Mouse (Mus musculus) lung, postnatal 0 days (tissue): ENCODE data around the gene Cox4i1. TPM values are rescaled to one million over a fixed set of nuclear protein-coding genes. Genes with fewer than 3 reads are reported as not detected.
"Not testable (repeated sequence)": the region's sequence is repeated elsewhere in the genome, so short reads cannot be mapped to it uniquely, and the experiment has no call there.

Experiments
- ATAC-seq: fragments of 200-750 bp; cut with Nextera tagmentation; 2 replicates; pipeline ENCODE4 v1.8.0; 2017; ENCODE audit warnings: moderate library complexity
- DNase-seq: peaks from one replicate; pipeline ENCODE4 v3.0.0-alpha.2; 2016; ENCODE audit warnings: low spot score
- H3K27ac ChIP-seq: fragments of 300-500 bp; sonication (generic); 2 replicates; pipeline ENCODE4 v1.5.1; 2014; ENCODE audit warnings: antibody characterized with exemption, mild to moderate bottlenecking, low read length, mixed read lengths
- H3K27me3 ChIP-seq: fragments of 300-500 bp; sonication (generic); replicated peaks from 2 replicates; pipeline ENCODE4 v1.6.1; 2014; ENCODE audit warnings: low read length, mixed read lengths; ENCODE audit not compliant: insufficient read depth
- H3K36me3 ChIP-seq: fragments of 300-500 bp; sonication (generic); 2 replicates; pipeline ENCODE4 v1.6.1; 2014; ENCODE audit warnings: low read length, mixed read lengths; ENCODE audit not compliant: insufficient read depth
- H3K4me1 ChIP-seq: fragments of 300-500 bp; sonication (generic); 2 replicates; pipeline ENCODE4 v1.6.1; 2014; ENCODE audit warnings: antibody characterized with exemption, low read depth, low read length, mixed read lengths; ENCODE audit not compliant: insufficient read depth
- H3K4me2 ChIP-seq: fragments of 300-500 bp; sonication (generic); replicated peaks from 2 replicates; pipeline ENCODE4 v1.6.1; 2014; ENCODE audit warnings: low read depth, mild to moderate bottlenecking, low read length, moderate library complexity, mixed read lengths
- H3K4me3 ChIP-seq: fragments of 300-500 bp; sonication (generic); 2 replicates; pipeline ENCODE4 v1.5.1; 2014; ENCODE audit warnings: low read depth, low read length
- H3K9ac ChIP-seq: fragments of 300-500 bp; sonication (generic); replicated peaks from 2 replicates; pipeline ENCODE4 v1.6.1; 2014; ENCODE audit warnings: low read depth, mild to moderate bottlenecking
- H3K9me3 ChIP-seq: fragments of 300-500 bp; sonication (generic); 2 replicates; pipeline ENCODE4 v1.6.1; 2016; ENCODE audit warnings: low read length, mixed read lengths
- CTCF ChIP-seq: IDR thresholded peaks from 2 replicates; pipeline ENCODE4 v1.5.1; 2016; ENCODE audit warnings: antibody characterized with exemption, mild to moderate bottlenecking
- EP300 ChIP-seq: IDR thresholded peaks from 2 replicates; pipeline ENCODE4 v1.6.1; 2016; ENCODE audit warnings: antibody characterized with exemption, mild to moderate bottlenecking, control low read depth
- WGBS: fragments of 180-500 bp; shearing (Covaris S2); extraction: QIAGEN DNeasy Blood & Tissue Kit; methylation state at CpG from one replicate; pipeline ENCODE4 v1.1.7; 2014; 5-methylcytosine and 5-hydroxymethylcytosine counted together
- polyA plus RNA-seq: library from polyadenylated mRNA; unstranded; fragments of >200 nt; fragmentation: Nextera tagmentation; extraction: Ambion mirVana; gene quantifications from 2 replicates; pipeline ENCODE4 v1.2.1, GENCODE M21; 2015

Cox4i1 gene
- polyA plus RNA-seq, 1 experiment from 2014 or later, result 1,166 TPM

- Histone ChIP-seq H3K9ac (no peak overlapping the region), H3K4me2 (no peak overlapping the region), H3K4me1 (no peaks in the 10 kb centered on the region), H3K27me3 (no peaks in the 10 kb centered on the region), H3K9me3 (no peaks in the 10 kb centered on the region), H3K36me3 (peaks cover 19% of the 10 kb centered on the region; the same call in 1 of the 2 replicates), H3K4me3 (no peak overlapping the region), H3K27ac (no peak overlapping the region)
- WGBS, result 88% methylated on average over 16 of the region's 16 CpGs
- no peak for TF ChIP-seq EP300
- no peak for TF ChIP-seq CTCF
- DNase-seq, result no peak
- ATAC-seq, result no peak
Observed at GRCm38 (mm10) chr8:120672626-120673229, 4.7 kb downstream of the Cox4i1 start.

DNA sequence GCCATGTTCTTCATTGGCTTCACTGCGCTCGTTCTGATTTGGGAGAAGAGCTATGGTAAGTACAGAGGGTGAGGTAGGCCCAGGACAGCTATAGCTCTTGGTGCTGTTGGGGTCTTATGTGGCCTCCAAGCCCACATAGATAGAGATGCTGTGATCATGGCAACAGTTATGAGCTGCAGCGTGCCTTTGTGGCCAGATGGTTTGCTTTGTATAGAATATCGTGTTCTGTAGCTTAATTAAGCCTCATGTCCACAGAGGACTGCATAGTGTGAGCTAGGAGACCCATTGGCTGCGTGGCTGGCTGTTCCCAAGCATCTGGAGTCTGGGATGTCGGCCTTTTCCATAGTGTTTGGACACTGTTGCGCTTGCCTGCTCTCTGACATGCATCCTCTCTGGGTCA is 5.3 kb downstream of the Cox4i1 start:
- DNase-seq (no peak), ATAC-seq (no peak)
- Histone ChIP-seq H3K27me3 (no peaks in the 10 kb centered on the region), H3K4me2 (no peak overlapping the region), H3K9ac (no peak overlapping the region), H3K4me1 (no peaks in the 10 kb centered on the region), H3K36me3 (peaks cover 19% of the 10 kb centered on the region; the same call in 1 of the 2 replicates), H3K9me3 (no peaks in the 10 kb centered on the region), H3K27ac (no peak overlapping the region), H3K4me3 (no peak overlapping the region)
- TF ChIP-seq CTCF, result no peak
- no peak for TF ChIP-seq EP300
- WGBS, result 95% methylated on average over 7 of the region's 7 CpGs

GRCm38 (mm10) chr8:120675718-120676117 is 7.7 kb downstream of the Cox4i1 start:
- WGBS, result 71% methylated on average over 8 of the region's 8 CpGs
- H3K36me3 ChIP-seq, result peaks cover 9% of the 10 kb centered on the region; the same call in 1 of the 2 replicates

GRCm38 (mm10) chr8:120678447-120678846 is 10.4 kb downstream of the Cox4i1 start:
- H3K27me3 ChIP-seq, result no peaks in the 10 kb centered on the region
- WGBS, result 9% methylated on average over 10 of the region's 10 CpGs
- ATAC-seq, result peak; percentile 59
- DNase-seq, result peak; percentile 89
- H3K36me3 ChIP-seq, result no peaks in the 10 kb centered on the region
- no peak overlapping the region for H3K27ac ChIP-seq
- TF ChIP-seq CTCF, result peak; percentile 94
- no peak for TF ChIP-seq EP300
- H3K9ac ChIP-seq, result no peak overlapping the region
- H3K4me1 ChIP-seq, result no peaks in the 10 kb centered on the region
- no peaks in the 10 kb centered on the region for H3K9me3 ChIP-seq
- no peak overlapping the region for H3K4me3 ChIP-seq
- no peak overlapping the region for H3K4me2 ChIP-seq

More at GRCm38 (mm10) chr8:120675718-120676117, 7.7 kb downstream of the Cox4i1 start:
- H3K4me1 ChIP-seq, result no peaks in the 10 kb centered on the region
- DNase-seq (no peak), ATAC-seq (no peak)
- no peak overlapping the region for H3K4me2 ChIP-seq
- no peaks in the 10 kb centered on the region for H3K27me3 ChIP-seq
- no peaks in the 10 kb centered on the region for H3K9me3 ChIP-seq
- H3K27ac ChIP-seq, result no peak overlapping the region
- TF ChIP-seq EP300 (no peak), CTCF (peak; percentile 20)
- H3K4me3 ChIP-seq, result no peak overlapping the region
- no peak overlapping the region for H3K9ac ChIP-seq

DNA sequence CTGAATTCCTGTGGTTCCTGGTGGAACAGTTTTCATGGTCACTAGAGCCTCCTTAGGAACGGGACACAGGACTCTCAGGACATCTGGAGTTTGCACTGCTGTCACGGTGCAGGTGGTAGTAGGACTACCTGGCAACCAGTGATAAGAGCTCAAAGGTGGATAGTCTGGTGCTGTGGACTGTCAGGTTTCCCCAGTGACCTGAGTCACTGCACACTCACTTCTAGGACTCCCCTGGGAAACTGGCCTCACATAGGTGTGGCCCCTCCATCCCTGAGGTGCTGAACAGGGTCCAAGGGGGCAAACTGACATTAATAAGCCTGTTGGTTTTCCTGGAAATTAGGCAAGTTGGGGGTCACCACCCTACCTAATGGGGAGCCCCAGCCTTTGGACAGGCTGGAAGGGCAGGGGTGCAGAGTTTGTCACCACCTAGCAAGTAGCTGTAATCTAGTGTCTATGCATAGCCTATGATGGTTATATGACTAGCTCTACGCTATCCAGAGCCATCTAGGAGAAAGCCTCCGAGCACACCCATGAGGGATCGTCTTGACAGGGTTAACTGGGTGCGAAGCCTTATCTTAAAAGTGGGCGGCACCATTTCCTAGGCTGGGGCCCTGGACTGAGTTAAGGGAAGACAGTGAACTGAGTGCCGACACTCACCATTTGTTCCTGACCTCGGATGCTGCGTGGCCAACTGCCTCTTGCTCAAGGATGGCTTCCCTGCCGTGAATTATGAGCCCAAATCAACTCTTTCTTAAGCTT is 11.8 kb downstream of the Cox4i1 start:
- DNase-seq, result no peak
- 35% methylated on average over 11 of the region's 11 CpGs for WGBS
- no peak overlapping the region for H3K4me3 ChIP-seq
- ATAC-seq, result no peak
- H3K4me2 ChIP-seq, result no peak overlapping the region
- H3K9me3 ChIP-seq, result no peaks in the 10 kb centered on the region
- TF ChIP-seq CTCF (no peak), EP300 (no peak)
- H3K9ac ChIP-seq, result no peak overlapping the region
- no peak overlapping the region for H3K27ac ChIP-seq
- H3K4me1 ChIP-seq, result 0 out of 2 replicates have a peak, but pooled peaks cover 2% of the 10 kb centered on the region
- H3K27me3 ChIP-seq, result no peaks in the 10 kb centered on the region
- no peaks in the 10 kb centered on the region for H3K36me3 ChIP-seq

DNA sequence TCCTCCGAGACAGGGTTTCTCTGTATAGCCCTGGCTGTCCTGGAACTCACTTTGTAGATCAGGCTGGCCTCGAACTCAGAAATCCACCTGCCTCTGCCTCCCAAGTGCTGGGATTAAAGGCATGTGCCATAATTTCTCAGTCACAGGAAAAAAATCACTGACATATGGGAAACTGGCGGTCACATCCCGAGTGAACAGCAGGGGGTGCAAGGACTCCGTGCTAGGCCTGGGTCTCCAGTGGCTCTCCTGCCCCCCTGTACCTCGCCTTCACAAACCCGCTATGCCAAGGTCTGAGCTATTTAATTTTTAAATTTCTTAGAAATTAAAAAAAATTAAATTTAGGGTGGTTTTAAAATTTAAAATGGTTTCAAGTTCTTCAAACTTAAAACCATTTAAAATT is 12.4 kb downstream of the Cox4i1 start:
- H3K9me3 ChIP-seq, H3K36me3 ChIP-seq, ATAC-seq, H3K27me3 ChIP-seq, H3K4me1 ChIP-seq, H3K27ac ChIP-seq, H3K9ac ChIP-seq, H3K4me3 ChIP-seq, H3K4me2 ChIP-seq, DNase-seq: not testable (repeated sequence)
- peak; percentile 78 for TF ChIP-seq CTCF
- WGBS, result 44% methylated on average over 7 of the region's 7 CpGs
